Mouse (Mus musculus) T-helper 17 cell (primary cell): ENCODE data around the gene Gnb2.

Experiments used
- in situ Hi-C, 2 experiments: fragments of 300-600 bp; cut with MboI, MseI; formaldehyde crosslinking; loops; 1 replicate in 1 of 2; 2 replicates in 1 of 2; pipeline ENCODE4 v1.15.1; 2025; ENCODE audit warnings: high pct_unique_total_duplicates in 2 of 2

Gnb2 gene

GRCm38 (mm10) chr5:137533117-137533827, at the start of gene Gnb2, which contains the start of gene Epo:
Gene Gnb2, minus strand, starts transcription at chr5:137533510.
Gene Epo, minus strand, starts transcription at chr5:137533242.
- in situ Hi-C loops: no loop called here

- in situ Hi-C loops: no loop called here
Measured at GRCm38 (mm10) chr5:137582702-137583101, 49.4 kb upstream of the Gnb2 start.

GRCm38 (mm10) chr5:137580246-137580645, 46.9 kb upstream of the Gnb2 start:
- in situ Hi-C loops: no loop called here

- in situ Hi-C loops: no loop called here
Measured at GRCm38 (mm10) chr5:137574470-137574901, 41.2 kb upstream of the Gnb2 start.

GRCm38 (mm10) chr5:137570691-137571586, 37.6 kb upstream of the Gnb2 start:
- in situ Hi-C loops: no loop called here

- in situ Hi-C loops: no loop called here
Measured at GRCm38 (mm10) chr5:137570181-137570580, 36.9 kb upstream of the Gnb2 start.

- in situ Hi-C loops: no loop called here
Measured at GRCm38 (mm10) chr5:137569665-137570064, 36.4 kb upstream of the Gnb2 start, which contains the start of gene Tfr2. Gene Tfr2, plus strand, starts transcription at chr5:137569840.

GRCm38 (mm10) chr5:137569031-137569430, 35.7 kb upstream of the Gnb2 start:
- in situ Hi-C loops: no loop called here

GRCm38 (mm10) chr5:137568223-137568798, 35.0 kb upstream of the Gnb2 start:
- in situ Hi-C loops: no loop called here

GRCm38 (mm10) chr5:137566416-137566815, 33.1 kb upstream of the Gnb2 start:
- in situ Hi-C loops: no loop called here

GRCm38 (mm10) chr5:137565744-137566143, 32.4 kb upstream of the Gnb2 start:
- in situ Hi-C loops: no loop called here

GRCm38 (mm10) chr5:137562965-137563364, 29.7 kb upstream of the Gnb2 start:
- in situ Hi-C loops: no loop called here

GRCm38 (mm10) chr5:137561556-137561955, 28.2 kb upstream of the Gnb2 start:
- in situ Hi-C loops: no loop called here

GRCm38 (mm10) chr5:137553898-137554297, 20.6 kb upstream of the Gnb2 start:
- in situ Hi-C loops: no loop called here

- in situ Hi-C loops: no loop called here
Measured at GRCm38 (mm10) chr5:137553411-137553837, 20.1 kb upstream of the Gnb2 start, which contains the start of gene Actl6b. Gene Actl6b, plus strand, starts transcription at chr5:137553517.

- in situ Hi-C loops: no loop called here
Measured at GRCm38 (mm10) chr5:137553000-137553399, 19.7 kb upstream of the Gnb2 start.

GRCm38 (mm10) chr5:137551119-137551518, 17.8 kb upstream of the Gnb2 start:
- in situ Hi-C loops: no loop called here

GRCm38 (mm10) chr5:137549840-137550239, 16.5 kb upstream of the Gnb2 start:
- in situ Hi-C loops: no loop called here

- in situ Hi-C loops: no loop called here
Measured at GRCm38 (mm10) chr5:137545596-137545995, 12.3 kb upstream of the Gnb2 start.

- in situ Hi-C loops: no loop called here
Measured at GRCm38 (mm10) chr5:137544926-137545325, 11.6 kb upstream of the Gnb2 start.

GRCm38 (mm10) chr5:137541768-137542540, 8.6 kb upstream of the Gnb2 start:
- in situ Hi-C loops: no loop called here
